Mouse (Mus musculus) heart, postnatal 14 days (tissue): ENCODE results near the gene C130050O18Rik. TPM values are rescaled to one million over a fixed set of nuclear protein-coding genes. Genes with fewer than 3 reads are reported as not detected.

Experiments used
- DNase-seq, 2 experiments: peaks; one replicate each; pipeline ENCODE4 v3.0.0; 2021 to 2022
- intact Hi-C: fragments of 180-260 bp; cut with DNase I; formaldehyde crosslinking; loops from one replicate; pipeline ENCODE4 v1.15.1; 2025
- long read RNA-seq, 2 experiments: library from polyadenylated mRNA; stranded (forward); transcript quantifications; one replicate each; pipeline ENCODE4 v2.0.0; 2021
- total RNA-seq, 2 experiments: library from RNA; stranded (reverse); gene quantifications; 2 replicates each; pipeline ENCODE4 v1.2.3; 2021

Gene C130050O18Rik
- under 1 TPM; 0.74 to 0.80 TPM for total RNA-seq
- long read RNA-seq, experiment 1, partial matches to known transcripts: 0 of 2 reads
- long read RNA-seq, experiment 1, other reads (novel, unspliced or antisense): 1 of 2 reads
- long read RNA-seq, experiment 2: 0 reads

DNA sequence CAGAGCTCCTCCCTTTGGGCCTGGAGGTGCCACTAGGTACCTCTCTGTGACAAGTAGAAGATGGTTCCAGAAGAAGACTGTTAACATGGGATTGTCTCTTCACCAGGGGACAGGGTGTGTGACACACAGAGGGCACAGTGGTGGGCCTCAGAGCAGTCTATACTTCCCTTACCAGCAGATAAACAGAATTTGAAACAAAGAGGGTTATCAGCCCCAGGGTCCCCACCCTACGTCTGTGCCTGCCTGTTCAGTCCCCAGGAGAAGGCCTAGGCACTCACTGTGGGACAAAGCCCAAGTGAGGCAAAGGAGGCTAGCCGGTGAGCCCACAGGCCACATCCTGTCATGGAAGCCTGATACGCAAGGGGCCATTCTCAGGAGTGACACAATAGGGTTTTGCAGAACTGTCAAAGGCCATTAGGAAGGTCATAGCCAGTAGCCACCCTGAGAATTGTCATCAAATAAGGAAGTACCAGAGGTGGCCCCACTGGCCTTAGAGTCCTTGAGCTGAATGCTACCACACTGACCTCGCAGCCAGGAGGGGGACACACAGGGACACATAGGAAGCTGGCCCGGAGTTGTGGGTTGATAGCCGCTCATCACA is at the start of gene C130050O18Rik:
Gene C130050O18Rik (plus strand): TSS at position 480 of the 601 bp plus-strand sequence.
- DNase-seq: no peak
- intact Hi-C loops: no loop called here

DNA sequence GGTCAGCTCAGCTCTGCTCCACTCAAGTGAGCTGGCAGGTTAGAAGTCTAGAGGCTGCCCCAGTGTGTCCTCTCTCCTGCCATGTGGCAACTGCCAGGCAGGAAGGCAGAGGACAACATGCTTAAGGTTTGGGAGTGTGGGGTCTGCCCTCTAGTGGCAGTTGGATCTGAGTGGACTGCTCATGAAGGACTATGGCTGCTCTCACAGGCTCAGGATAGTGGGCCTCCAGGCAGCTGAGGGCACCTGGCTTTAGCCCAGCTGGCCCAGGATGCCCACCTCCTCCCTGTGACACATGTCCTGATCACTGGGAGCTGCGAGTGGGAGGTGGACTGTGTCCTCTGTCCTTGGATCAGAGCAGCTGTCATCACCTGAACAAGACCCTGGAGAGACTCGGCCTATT is 46.4 kb upstream of the C130050O18Rik start:
- intact Hi-C loops: no loop called here
- peak; percentile 48 to 63 for DNase-seq

DNA sequence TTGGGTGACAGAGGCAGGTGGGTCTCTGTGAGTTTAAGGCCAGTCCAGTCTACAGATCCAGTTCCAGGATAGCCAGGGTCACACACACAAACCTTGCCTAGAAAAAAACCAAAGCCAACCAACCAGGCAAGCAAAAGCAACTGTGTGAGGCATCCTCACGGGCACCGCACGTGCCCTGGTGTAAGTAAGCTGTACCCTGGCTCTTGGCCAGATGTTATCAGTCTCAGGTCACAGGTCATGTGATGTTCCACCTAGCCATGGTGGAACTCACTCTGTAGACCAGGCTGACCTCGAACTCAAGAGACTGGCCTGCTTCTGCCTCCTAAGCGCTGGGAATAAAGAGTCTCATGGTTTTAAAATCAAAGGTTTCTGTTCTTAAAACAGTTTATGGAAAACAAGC is 45.8 kb upstream of the C130050O18Rik start:
- intact Hi-C loops: no loop called here

DNA sequence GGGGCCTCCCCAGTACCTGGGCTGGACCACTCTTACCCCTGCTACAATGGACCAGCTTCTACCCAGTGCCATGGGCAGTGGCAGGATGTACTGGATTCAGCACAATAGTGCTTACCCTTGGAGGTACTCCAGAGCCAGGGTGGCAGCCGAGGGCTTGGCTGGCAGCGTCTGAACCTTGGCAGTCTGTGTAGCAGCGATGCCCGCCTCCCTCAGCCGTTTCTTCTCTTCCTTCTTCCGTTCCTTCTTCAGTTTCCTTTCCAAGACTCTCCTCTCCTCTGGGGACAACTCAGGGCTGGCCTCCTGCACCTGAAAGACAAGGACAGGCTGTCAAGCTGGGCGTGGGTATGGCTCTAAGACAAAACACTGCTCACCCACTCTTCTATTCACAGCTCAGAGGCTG is 41.2 kb upstream of the C130050O18Rik start:
- intact Hi-C loops: loop anchor here (1.0 to 2.0 kb wide), 3 partner anchors 34 to 140 kb away; no protein-coding TSS in a partner anchor
- DNase-seq: no peak

More for the DNA sequence above, 45.8 kb upstream of the C130050O18Rik start:
- DNase-seq: no peak

GRCm38 (mm10) chr5:139364260-139364910 is 40.7 kb upstream of the C130050O18Rik start:
- intact Hi-C loops: loop anchor here (1.0 to 2.0 kb wide), 3 partner anchors 34 to 140 kb away; no protein-coding TSS in a partner anchor
- peak; percentile 91 to 95 for DNase-seq

GRCm38 (mm10) chr5:139364911-139365571 is 40.0 kb upstream of the C130050O18Rik start:
- intact Hi-C loops: loop anchor here (1.0 to 2.0 kb wide), 3 partner anchors 33 to 139 kb away; no protein-coding TSS in a partner anchor
- DNase-seq: peak in 1 of 2 experiments; percentile 54

DNA sequence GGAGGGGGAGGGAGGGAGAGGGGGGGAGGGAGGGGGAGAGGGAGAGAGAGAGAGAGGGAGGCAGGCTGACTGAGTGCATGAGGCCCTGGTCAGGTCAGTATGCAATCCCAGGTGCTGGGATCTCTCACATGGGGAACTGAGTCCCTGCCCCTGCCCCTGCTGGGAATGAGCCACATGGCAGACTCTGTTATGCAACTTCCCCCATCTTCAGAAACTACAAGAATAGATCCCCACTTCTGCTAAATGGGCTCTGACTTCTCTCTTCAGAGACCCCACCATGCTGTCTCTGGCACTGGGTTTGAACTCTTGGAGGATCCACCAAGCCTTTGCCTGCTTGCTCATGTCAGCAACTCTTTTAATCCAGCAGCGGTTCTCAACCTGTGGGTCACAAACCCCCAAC is 39.3 kb upstream of the C130050O18Rik start:
- intact Hi-C loops: loop anchor here (2.0 kb wide), 1 partner anchor 101 kb away; no protein-coding TSS in a partner anchor
- no peak for DNase-seq

- intact Hi-C loops: no loop called here
- DNase-seq: no peak
These were observed 38.6 kb upstream of the C130050O18Rik start for GRCm38 (mm10) chr5:139366484-139366883.

DNA sequence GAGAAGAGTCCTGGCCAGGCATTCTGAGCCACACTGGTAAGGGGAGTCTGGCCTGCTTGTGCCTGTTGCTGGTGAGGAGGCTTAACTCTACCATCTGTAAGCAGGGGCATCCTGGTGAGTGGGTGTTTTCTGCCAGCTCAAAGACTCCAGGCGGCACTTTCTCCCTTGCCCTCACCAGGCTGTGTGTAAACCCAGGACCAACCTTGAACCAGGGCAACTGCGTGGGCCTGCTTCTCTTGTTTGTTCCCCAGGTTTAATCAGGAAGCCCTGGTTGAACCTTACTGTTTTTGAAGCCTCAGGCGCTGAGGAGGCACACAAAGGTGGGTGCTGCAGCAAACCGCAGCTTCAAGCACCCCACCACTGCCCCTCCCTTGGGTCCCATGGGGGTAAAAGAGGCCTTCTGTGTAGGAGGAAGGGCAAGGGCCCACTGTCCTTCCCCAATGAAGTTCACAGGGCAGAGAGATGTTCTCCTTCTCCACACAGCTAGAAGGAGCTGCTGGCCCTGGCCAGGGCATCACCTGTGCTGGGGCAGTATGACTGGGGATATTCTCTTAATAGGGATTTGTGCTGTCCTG is 37.1 kb upstream of the C130050O18Rik start:
- DNase-seq: no peak
- intact Hi-C loops: loop anchor here (2.0 kb wide), 1 partner anchor 15 kb away; no protein-coding TSS in a partner anchor

DNA sequence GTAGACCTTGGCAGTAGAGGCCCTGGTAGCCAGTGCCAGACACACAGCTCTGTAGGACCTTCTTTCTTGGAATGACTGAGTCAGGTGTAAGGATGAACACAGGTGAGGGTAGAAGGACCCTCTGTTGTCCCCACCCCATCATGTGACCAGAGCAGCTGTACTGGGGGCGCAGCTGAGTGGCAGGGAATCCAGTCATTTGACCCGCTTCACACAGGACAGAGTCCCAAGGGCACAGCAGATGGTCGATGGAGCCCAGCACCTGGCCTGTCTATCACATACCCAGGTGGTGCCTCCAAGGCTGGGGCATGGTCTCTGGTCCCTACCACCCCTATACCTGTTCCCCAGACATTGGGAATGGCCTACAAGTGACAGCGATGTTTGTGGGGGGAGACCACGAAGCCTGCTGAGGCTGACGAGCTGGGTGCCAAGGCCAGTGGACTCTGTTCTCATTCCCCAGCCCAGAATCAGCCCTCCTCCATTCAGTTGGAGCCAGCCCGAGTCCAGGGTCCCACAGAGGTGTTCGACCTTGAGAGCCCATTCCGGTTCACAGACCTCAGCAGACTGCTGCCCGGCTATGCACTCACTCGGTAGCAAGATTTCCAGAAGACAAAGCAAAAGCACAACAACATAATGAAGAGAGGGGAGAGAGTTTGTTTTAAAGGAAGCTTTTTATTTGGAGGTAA is 36.3 kb upstream of the C130050O18Rik start:
- DNase-seq: no peak
- intact Hi-C loops: loop anchor here (2.0 kb wide), 1 partner anchor 14 kb away; no protein-coding TSS in a partner anchor

DNA sequence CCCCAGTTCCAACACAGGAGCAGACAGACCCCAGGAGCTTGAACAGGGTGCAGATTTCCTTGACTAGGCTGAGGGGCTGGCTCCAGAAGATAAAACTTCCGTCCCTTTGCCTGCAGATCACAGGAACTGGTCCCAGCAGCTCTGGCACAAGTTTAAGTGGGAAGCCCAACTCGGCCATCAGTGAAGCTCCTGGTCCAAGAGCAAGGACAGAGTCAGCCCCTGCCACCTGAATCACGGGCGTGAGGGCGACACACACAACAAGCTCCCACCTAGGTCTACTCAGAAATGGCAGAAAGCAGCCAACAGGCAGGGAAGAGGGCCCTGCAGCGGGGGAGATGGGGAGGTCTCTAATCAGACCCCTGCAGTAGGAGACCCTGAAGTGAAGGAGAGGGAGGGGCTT is 34.7 kb upstream of the C130050O18Rik start:
- no peak for DNase-seq
- intact Hi-C loops: no loop called here

DNA sequence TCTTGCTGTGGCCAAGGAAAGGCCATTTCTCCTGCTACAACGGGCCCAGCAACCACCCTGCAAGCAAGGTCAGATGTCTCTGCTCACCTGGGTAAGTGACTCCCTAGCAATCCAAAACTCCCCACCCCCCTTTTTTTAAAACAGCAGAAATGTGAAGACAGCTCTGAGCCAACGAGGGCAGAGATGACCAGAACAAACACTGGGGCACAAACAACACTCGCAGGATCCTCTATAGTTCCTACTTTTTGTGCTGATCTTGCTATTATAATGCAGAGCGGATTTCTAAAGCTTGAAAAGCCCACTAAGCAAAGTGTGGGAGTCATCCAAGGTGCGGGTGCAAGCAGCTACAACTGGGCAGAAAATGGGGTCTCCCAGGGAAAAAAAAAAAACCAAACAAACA is 34.0 kb upstream of the C130050O18Rik start:
- intact Hi-C loops: no loop called here
- no peak for DNase-seq

- peak; percentile 92 to 94 for DNase-seq
- intact Hi-C loops: no loop called here
These were observed 33.3 kb upstream of the C130050O18Rik start for GRCm38 (mm10) chr5:139371631-139372401.

DNA sequence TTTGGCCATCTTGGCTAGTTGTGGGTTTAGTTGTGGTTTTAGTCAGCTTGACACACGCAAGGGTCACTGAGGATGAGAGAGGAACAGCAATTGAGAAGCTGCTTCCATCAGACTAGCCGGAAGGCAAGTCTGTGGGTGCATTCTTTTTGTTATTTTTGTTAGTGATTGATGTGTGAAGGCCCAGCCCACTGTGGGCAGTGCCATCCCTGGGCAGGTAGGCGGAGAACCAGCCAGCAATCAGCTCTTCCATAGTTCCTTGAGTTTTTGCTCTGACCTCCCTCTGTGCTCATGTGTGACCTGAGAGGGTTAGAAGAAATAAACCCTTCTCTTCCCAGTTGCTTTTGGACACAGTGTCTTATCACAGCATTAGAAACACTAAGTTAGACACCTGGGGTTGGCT is 32.0 kb upstream of the C130050O18Rik start:
- intact Hi-C loops: no loop called here
- DNase-seq: no peak

- intact Hi-C loops: no loop called here
- no peak for DNase-seq
These were observed 31.1 kb upstream of the C130050O18Rik start for GRCm38 (mm10) chr5:139373889-139374444.

DNA sequence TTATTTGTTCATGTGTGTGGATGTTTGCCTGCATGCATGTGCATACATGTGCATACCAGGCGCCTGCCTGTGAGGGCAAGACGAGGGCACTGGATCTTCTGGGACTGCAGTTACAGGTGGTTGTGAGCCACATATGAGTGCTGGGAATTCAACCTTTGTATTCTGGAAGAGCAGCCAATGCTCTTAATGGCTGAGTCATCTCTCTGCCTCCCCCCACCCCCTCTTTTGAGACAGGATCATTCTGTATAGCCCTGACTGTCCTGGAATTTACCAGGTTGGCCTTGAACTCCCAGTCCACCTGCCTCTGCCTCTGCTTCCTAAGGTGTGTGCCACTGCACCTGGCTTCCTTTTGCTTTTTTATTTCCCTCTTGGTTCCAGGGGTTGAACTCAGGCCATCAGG is 30.2 kb upstream of the C130050O18Rik start:
- intact Hi-C loops: no loop called here
- DNase-seq: no peak

GRCm38 (mm10) chr5:139377468-139378270 is 27.4 kb upstream of the C130050O18Rik start, which contains the start of gene Gpr146:
Gene Gpr146, plus strand, starts transcription at chr5:139377697.
- intact Hi-C loops: no loop called here
- peak; percentile 76 to 78 for DNase-seq

DNA sequence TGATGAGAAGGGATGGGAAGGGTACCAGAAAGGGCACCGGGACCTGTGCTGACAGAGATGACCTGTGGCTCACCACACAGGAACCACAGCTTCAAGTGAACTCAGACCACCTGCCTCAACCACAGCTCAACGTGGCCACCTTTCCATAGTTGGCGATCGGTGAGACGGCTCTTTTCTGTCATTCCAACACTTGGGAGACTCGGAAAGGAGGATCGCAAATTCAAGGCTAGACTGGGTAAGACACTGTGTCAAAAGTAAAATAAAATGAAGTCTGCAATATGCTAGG is 26.9 kb upstream of the C130050O18Rik start:
- no peak for DNase-seq
- intact Hi-C loops: no loop called here
